Mouse (Mus musculus): ENCODE measurements around the gene Med24.

Med24 gene

DNA sequence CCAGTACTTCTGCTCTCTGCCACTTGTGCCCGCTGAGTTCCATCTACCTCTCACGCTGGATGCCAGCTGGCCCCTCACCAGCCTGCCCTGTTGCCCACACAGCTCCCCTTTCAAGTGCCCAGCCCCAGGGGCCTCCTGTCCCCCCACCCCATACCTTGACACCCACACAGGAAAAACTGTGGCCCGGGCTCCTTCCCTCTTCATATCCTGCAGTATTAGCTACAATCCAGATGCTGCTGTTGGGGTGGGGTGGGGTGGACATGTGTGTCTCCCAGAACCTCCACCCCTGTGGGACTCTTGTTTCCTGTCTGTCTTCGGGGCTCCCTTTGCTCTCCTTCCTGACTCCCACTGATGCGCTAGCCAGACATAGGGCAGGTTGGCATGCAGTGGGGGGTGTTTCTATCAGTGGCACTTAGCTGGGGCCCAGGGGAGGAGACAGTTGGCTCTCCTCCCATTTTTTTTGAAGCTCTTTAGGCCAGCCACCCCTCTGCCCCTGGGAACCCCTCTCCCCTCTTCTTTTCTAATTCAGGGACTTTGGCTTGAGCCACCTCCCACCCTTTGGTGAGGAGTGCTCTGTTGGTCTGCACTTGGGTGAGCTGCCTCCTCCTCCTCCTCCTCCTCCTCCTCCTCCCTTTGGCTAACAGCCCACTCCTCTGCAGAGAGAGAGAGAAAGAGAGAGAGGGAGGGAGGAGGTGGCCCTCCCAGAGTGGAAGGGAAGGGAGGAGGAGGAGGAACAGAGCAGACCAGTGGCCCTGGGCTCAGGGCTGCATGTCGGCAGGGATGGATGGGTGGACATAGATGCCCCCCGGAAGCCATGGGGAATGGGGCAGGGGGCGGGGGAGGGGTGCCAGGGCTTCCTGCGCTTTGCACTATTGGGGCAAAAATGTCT is 36.4 kb upstream of the Med24 start:
- no peak for DNase-seq (ENCODE audit: low spot score in 2 of 2)

DNA sequence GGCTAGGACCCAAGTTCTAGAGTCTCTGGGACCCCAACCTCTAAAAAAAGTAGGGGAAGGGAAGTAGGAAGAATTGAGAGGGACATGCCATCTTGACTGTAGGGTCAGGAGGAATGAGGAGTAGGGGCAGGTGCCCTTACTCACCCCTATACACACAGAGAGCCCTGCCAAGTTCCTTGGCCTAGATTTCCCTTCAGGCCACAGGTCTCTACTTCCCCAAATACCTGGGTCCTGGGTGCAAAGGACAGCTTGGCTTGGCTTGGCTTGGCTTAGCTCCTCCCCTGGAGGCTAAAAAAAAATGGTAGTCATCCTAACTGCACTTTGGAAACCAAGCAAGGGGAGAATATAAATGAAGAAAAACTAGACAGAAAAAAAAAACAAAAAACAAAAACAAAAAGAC is 35.5 kb upstream of the Med24 start:
- no peak for DNase-seq (ENCODE audit: low spot score in 2 of 2)

DNA sequence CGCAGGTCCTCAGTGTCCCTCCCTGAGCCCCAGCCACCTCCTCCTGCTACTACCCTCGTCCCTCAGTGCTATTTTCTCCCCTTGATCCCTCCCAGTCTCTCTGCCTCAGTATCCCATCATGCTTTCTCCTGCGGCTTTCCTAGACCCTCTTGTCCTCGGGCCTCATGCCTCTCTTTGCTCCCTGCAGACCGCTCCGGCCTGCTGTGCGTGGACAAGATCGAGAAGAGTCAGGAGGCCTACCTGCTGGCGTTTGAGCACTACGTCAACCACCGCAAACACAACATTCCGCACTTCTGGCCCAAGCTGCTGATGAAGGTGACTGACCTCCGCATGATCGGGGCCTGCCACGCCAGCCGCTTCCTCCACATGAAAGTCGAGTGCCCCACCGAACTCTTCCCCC is 34.9 kb upstream of the Med24 start:
- DNase-seq (ENCODE audit: low spot score in 2 of 2): no peak

DNA sequence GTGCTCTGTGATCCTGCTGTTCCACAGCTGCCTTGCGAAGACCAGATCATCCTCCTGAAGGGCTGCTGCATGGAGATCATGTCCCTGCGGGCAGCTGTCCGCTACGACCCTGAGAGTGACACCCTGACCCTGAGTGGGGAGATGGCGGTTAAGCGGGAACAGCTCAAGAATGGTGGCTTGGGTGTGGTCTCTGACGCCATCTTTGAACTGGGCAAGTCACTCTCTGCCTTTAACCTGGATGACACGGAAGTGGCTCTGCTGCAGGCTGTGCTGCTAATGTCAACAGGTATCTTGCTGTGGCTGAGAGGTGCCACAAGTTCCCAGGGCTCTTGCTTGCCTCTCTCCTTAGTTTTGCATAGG is 34.2 kb upstream of the Med24 start:
- no peak for DNase-seq (ENCODE audit: low spot score in 2 of 2)

DNA sequence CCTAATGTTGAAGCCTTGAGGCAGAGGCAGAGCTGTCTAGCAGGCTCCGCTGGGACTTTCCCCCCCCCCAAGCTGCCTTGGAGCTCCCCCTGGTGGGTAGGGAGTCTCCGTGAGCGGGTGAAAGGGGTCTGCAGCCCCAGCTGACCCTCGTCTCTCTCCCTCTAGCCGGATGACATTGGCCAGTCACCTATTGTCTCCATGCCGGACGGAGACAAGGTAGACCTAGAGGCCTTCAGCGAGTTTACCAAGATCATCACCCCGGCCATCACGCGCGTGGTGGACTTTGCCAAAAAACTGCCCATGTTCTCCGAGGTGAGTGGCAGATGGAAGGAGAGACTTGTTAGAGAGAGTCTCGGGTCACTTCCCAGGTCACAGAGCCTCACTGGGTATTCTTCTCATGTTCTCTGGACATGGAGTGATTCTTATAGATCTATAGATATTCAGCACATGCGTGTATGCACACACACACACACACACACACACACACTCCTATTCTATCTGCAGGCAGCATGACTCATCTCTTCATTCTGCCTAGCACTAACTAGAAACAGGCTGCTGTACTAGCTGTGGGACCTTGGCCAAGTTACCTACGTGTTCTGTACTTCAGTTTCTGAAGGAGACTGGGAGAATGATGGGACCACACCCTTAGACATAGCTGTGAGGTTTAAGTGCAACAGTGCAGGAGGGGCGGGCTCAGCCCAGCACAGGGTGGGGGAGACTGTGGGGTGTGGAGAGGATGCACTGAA is 33.7 kb upstream of the Med24 start:
- DNase-seq (ENCODE audit: low spot score in 2 of 2): no peak

DNA sequence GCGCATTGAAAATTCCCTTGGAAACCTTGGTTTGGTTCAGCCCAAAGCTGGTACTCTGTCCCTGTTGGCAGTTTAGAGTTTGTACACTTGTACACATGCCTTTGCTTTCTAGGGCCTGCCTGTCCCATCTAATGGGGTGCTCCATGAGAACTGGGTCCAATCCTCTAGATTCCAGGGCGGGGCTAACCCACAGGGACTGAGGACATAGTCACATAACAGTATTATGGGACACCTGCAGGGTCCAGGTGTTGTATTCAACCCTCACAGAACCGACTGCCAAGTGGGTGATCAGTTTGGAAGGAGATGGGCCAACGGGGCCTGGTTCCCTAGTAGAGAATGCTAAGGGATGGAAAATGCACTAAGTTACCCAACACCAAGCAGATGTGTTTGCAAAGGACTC is 32.7 kb upstream of the Med24 start:
- DNase-seq (ENCODE audit: low spot score in 2 of 2): no peak

DNA sequence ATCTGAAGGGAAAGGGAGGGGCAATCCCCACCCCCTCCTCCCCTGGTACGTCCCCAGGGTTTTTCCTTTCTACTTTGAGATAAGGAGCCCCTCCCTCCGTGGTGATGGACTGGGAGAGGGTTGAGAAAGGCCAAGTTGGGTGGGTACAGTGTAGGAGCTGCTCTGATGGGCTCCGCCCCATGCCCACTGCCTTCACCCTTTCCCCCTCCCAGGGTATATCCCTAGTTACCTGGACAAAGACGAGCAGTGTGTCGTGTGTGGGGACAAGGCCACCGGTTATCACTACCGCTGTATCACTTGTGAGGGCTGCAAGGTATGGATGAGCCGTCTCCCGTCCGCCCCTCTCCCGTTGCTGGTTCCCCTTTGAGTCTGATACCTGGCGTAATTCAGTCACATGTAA is 27.5 kb upstream of the Med24 start:
- no peak for DNase-seq (ENCODE audit: low spot score in 2 of 2)

DNA sequence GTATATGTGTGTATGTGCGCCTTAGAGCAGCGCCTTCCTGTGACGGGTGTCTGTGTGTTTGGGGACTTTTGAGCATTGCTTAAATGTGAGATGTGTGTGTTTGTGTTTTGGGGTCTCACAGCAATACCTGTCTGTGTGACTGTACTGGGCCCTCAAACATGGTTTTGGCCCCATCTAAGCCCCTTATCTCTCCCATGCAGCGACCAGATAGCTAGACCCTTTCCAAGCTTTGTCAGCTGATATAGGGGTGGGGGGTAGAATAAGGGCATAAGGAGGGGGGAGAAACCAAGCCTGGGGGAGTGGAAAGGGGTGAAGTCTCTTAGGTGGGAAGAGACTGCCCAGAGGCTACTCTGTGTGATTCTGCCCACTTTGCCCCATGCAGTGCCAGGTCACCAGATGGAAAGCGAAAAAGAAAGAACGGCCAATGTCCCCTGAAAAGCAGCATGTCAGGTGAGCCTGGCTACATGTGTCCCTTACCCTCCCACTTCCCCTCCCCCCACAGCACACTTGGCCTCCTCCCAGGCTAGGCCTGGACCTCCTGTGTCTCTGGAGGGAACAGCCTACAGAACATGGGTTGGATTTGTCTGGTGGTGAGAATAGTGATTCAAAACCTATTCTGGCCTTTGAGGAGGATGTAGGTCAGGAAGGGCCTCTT is 26.6 kb upstream of the Med24 start:
- DNase-seq (ENCODE audit: low spot score in 2 of 2): no peak

DNA sequence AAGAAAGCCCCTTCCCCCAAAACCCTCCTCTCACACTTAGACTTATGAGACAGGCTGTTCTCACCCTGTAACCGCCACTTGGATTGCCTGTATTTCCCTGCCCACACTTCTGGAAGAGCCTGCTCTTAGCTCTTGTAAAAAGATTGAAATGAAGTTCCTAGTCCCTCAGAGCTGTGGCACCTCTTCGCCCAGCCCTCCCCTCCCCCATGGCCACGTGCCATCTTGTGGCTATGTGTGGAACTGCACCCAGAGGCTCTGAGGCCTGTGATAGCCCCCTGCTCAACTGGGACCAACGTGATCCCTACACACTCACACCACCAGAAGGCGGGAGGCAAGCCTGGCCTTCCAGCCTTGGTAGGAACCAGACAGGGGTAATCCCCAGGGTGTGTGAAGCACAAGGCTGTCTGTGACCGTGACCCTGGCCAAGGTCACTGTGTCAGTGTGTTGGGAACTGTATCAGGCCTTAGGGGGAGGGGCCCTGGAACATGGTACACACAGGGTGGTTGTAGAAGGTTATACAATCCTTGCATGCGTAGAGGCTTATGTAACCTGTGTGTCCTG is 25.5 kb upstream of the Med24 start:
- DNase-seq (ENCODE audit: low spot score in 2 of 2): peak; percentile 54 to 56

DNA sequence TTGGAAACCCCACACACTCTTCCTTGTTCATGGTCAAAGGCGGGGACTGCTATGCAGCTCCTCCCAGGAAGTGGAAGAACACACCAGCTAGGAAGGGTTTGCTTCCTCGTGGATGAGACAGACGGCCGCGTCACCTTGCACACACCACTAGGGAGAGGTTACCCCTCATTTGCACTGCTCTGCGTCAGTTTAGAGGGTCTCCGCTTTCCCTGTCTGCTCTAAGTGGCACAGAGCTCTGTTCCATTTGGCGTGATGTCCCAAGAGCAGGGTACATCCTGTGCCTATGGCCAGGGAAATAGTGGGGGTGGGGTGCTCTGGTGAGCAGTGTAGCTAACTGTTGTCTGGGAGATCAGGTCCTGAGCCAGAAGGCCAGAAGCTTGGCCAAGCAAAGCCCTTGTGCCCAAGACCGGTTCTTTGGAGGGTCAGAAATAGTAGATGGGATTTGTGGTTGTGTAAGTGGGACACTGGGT is 25.0 kb upstream of the Med24 start:
- DNase-seq (ENCODE audit: low spot score in 2 of 2): no peak

DNA sequence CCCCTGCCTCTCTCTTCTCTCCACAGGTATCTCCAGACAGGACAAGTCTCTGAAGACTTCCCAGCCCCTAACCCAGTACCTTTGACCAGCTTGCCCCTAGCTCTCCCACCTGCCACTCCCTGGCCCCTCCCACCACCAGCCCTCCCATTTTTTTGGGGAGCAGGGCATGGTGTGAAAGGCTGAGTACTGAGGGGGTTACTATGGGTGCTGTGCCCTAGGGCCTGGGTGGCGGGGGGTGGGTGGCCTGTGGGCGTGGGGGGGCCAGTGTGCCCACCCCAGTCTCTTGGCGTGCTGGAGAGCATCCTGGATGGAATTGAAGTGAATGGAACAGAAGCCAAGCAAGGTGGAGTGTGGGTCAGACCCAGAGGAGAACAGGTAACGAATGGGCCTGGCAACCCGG is 24.0 kb upstream of the Med24 start:
- DNase-seq (ENCODE audit: low spot score in 2 of 2): no peak

DNA sequence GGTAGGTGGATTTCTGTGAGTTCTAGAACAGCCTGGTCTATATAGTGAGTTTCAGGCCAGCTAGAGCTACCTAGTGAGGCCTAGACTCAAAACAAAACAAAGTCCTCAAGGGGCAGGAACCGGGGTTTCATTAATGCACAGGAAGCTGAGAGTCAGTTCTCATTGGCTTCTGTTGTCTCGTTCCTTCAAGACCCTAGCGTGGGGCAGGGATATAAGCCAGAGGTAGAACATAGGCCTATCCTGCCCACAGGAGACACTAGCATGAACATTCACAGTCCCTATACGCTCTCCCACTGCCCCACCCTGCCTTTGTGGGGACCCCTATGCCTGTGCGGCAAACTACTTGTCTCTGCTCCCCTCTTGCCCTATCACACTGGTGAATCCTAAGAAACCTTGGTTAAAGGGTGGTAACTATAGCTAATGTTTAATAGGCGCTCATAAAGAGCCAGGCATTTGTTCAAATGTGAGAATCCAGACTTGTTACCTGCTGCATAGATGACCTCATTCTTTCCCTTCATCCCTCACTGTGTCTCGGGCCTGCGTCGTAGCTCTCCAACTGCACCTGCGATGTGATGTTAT is 23.4 kb upstream of the Med24 start:
- no peak for DNase-seq (ENCODE audit: low spot score in 2 of 2)

DNA sequence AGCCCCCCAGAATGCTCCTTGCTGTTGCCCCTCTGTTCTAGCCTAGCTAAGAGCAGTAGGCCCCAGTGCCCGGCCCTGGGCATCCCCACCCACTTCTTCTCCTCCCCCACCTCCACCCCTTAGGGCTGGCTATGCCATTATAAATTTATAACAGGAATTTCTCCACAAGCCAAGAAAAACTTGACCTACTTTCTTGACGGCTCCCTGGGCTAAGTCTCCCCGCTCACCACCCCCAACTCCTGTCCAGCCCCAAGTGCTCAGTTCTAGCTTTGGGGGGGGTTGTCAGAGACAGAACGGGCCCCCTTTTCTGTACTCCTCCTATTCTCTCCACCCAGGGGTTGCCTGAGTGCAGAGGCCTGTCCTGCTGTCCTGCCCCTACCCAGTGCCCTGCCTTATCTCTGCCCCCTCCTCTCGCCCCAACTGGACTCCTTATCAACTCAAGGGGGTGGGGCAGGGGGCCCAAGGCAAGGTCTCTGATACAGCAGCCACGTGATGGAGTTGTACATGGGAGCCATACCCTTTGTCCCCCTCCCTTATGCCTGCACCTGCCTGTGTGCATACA is 22.1 kb upstream of the Med24 start:
- DNase-seq (ENCODE audit: low spot score in 2 of 2): no peak

DNA sequence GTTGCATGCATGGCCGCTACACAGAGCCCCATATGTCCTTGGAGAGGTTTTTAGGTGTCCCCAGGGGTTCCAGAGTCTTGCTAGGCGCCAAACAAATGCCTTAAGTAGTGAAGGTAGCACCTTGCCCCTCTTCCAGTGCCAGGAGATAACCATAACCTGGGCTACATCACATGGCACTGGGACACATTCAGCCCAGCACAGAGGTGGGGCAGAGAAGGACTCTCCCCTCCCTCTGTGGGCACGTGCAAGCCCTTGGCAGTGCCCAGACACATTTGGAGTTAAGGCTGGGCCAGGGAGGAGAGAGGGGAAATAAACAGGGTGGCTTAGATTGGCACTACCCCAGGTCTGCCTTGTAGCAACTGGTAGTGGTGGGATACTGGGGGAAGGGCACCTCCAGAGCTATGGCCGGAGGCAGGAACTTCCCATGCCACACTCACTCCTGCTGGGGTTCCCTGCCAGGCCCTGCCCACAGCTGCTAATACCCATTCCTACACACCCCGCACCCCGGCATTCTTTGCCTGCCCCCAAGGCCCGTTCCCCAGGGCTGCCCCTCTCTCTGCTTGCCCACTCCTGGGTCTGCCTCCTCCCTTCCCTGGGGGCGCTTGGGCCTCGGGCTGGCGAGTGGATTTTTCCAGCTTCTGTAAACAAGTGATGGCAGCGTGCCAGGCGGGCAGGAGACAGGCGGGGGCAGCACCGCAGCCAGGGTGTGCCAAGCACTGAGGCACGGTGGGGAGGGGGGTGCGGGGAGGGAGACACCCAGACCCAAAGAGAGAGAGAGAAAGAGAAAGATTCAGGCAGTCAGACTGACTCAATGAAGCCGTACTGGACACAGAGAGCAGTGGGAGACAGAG is 21.3 kb upstream of the Med24 start:
- DNase-seq (ENCODE audit: low spot score in 2 of 2): no peak

DNA sequence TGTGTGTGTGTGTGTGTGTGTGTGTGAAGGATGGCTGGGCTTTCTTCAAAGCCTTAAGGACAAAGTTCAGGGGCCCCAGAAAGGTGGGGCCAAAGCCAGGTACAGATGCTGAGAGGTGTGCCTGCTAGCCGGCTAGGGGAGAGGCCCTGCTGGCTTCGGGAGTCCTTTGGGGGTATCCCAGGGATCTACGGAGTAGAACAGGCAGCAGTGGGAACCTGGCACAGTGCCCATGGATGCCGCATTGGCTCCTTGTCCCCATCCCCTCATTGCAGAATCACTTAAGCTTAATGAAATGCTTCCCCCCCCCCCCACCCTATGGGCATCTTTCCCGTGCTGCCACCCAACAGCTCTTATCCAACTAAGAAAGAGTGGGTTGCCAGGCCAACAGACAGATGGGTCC is 20.5 kb upstream of the Med24 start:
- no peak for DNase-seq (ENCODE audit: low spot score in 2 of 2)

DNA sequence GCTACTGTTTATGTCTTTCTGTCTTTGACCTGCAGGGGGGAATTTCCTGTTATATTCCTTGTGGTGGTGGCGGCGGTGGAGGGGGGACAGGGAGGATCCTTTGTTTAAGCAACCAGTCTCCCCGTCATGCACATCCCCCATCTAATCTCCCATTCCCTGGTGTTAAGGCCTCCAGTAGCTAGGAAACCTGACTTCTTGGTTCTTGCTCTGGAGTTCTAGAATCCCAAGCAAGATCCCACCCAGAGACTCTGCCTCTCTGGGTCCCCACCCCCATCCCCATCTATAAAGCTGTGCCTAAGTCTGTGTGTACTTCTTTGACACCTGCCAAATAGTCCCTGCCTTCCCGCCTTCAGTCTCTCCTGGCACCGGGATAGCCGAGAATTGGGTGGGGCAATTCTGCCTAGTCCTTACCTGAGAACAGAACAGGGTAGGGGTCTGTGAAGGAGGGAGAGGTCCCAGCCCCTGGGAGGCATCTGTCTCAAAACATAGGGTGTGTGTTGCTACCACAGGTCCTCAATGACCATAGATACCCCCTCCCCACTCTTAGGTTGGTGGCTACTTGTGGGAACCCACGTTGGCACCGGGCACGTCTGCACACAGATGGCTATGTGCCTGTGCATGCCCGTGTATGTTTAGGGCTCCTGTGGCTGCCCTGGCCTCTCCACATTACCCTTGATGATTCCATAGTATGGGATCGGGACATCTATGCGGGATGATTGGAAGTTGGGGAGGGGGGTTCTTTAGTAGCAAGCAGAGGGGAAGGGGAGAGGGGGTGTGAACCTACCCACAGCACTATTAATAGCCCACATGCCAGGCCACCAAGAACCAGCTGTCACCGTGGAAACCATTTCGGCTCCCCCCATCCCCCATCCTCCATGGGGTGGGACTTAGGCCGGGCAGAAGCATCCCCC is 19.5 kb upstream of the Med24 start:
- peak in 1 of 2 experiments; percentile 37 for DNase-seq (ENCODE audit: low spot score in 2 of 2)

DNA sequence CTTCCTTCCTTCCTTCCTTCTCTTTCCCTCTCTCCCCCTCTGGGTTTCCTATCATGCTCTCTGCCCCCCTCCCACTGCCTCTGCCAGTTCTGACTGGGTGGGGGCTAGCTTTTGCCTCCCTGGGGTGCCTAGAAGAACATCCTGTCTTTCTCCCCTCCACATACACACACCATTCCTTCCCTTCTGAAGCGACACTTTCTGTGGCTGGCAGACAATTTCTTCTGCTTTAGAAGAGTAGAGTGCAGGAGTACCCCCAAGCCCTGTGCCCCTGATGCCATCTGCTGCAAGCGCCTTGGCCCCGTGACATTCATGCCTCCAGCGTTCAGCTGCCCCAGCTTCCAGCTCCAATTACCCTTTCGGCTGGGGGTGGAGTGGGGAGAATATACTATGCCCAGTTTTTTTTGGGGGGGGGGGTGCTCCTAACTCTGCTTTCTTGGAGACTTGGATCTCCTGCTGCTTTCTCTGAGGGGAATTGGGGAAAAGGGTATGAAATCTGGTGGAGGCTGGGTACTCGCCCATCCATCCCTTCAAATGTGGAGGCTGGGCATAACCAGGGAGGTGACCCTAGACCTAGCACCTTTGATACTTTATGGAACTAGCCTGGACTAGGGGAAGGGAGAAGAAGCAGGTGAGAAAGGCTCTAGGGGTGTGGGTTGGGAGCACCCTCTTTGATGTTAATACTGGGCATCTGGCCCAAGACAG is 18.7 kb upstream of the Med24 start:
- DNase-seq (ENCODE audit: low spot score in 2 of 2): no peak

DNA sequence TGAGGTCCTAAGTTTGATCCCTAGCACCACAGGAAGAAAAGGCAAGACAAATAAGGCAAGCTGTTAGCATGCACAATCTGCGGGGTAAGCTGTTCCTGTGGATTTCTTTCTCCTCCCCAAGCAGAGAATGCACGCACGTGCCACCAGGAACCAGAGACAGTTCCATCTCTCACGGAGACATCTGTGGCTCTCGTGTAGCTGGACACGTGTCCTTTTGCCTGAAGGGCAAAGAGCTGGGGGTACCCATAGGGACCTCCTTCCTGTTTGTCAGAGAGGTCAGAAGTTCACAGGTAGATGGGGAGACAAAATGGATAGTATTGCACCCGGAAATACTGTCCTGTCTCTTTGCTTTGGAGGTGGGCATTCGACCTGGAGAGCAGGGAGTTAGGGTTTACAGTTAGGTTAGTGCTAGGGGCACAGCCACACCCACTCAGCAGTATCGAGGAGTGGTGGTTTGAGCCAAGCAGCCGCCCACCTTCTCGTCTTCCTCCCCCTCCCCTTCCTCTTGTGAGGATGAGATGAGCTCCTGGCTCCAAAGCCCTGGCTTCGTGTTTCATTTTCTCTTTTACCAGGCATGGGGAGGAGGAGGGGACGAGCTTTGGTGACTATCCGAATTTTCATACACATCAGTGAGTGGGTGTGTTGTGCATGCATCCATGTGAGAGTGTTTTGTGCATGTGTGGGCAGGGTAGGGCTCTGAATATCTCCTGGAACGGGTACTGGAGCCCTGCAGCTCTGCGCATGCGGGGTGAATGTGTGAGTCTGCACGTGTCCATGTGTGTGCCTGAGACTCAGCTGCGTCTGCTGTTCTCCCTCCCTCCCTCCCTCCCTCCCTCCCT is 17.8 kb upstream of the Med24 start:
- peak; percentile 68 to 72 for DNase-seq (ENCODE audit: low spot score in 2 of 2)
